Mouse (Mus musculus): ENCODE data around the gene C87977.
"Not testable (repeated sequence)": the region's sequence is repeated elsewhere in the genome, so short reads cannot be mapped to it uniquely, and the experiment has no call there.

Gene C87977

DNA sequence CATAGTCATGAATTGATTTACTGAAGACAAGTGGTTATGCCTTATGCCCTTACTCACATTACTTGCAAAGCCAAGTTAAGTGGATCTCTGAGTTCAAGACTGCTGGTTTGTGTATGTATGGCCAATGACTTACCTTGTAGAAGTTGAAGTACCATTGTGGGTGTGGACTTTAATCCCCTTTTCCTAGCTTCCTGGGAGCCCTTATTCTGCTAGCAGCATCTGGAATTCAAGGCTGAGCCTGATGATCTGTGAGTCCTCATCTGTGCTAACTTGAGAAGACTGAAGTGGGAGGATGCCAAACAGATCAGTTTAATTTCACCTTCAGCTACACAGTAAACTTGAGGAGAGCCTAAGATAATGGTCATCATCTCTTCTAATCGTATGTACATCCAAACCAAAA lies at the start of gene C87977:
TSS of gene C87977 (minus strand) at position 101 of the 400 bp plus-strand sequence.
- DNase-seq = not testable (repeated sequence)

DNA sequence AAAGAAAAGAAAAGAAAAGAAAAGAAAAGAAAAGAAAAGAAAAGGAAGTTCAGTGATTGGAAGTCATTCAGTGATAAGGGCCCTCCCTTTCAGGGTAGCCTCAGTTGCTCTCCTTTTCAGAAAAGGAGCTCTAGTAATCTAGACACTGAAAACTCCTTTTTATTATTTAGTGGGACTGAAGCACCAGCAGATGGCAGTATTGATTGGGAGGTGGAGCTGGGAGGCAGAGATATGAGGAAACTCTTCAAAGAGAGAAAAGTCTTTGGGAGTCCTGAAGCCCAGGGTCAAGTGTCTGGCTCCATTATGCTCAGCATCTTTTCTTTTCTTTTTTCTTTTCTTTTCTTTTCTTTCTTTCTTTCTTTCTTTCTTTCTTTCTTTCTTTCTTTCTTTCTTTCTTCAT lies 41.6 kb upstream of the C87977 start:
- DNase-seq = not testable (repeated sequence)

- no peak for DNase-seq
These were observed 22.7 kb downstream of the C87977 start, which contains the start of gene Oog2 for GRCm38 (mm10) chr4:144190419-144190818. TSS of gene Oog2 (plus strand) at chr4:144190719.

GRCm38 (mm10) chr4:144162563-144162962 lies 50.6 kb downstream of the C87977 start, which contains the start of gene Oog3:
TSS of gene Oog3 (minus strand) at chr4:144162663.
- DNase-seq = no peak
